Mouse (Mus musculus) heart, embryonic 11.5 days (tissue): ENCODE results near the gene Cd81. TPM values are rescaled to one million over a fixed set of nuclear protein-coding genes. Genes with fewer than 3 reads are reported as not detected.

Source experiments
- ATAC-seq: fragments of 200-750 bp; cut with Nextera tagmentation; replicated peaks from 2 replicates; pipeline ENCODE4 v1.8.0; 2017; ENCODE audit warnings: moderate library complexity; ENCODE audit not compliant: insufficient number of reproducible peaks, low FRiP score, low TSS enrichment
- H3K27ac ChIP-seq: fragments of 300-500 bp; sonication (generic); 2 replicates; pipeline ENCODE4 v1.5.1; 2014; ENCODE audit warnings: mild to moderate bottlenecking, low read depth, low read length
- H3K27me3 ChIP-seq: fragments of 300-500 bp; sonication (generic); 2 replicates; pipeline ENCODE4 v1.6.1; 2014; ENCODE audit warnings: mild to moderate bottlenecking, low read length, mixed read lengths; ENCODE audit not compliant: control insufficient read depth, insufficient read depth
- H3K36me3 ChIP-seq: fragments of 300-500 bp; sonication (generic); 2 replicates; pipeline ENCODE4 v1.6.1; 2014; ENCODE audit warnings: mild to moderate bottlenecking, low read length, moderate library complexity, mixed read lengths; ENCODE audit not compliant: control insufficient read depth, insufficient read depth
- H3K4me1 ChIP-seq: fragments of 300-500 bp; sonication (generic); 2 replicates; pipeline ENCODE4 v1.6.1; 2014; ENCODE audit warnings: low read length; ENCODE audit not compliant: control insufficient read depth, insufficient read depth
- H3K4me2 ChIP-seq: fragments of 300-500 bp; sonication (generic); 2 replicates; pipeline ENCODE4 v1.6.1; 2014; ENCODE audit warnings: mild to moderate bottlenecking, moderate library complexity
- H3K4me3 ChIP-seq: fragments of 300-500 bp; sonication (generic); 2 replicates; pipeline ENCODE4 v1.5.1; 2014; ENCODE audit warnings: low read depth, low read length
- H3K9ac ChIP-seq: fragments of 300-500 bp; sonication (generic); 2 replicates; pipeline ENCODE4 v1.6.1; 2014; ENCODE audit warnings: mild to moderate bottlenecking, low read depth, low read length, moderate library complexity
- H3K9me3 ChIP-seq: fragments of 300-500 bp; sonication (generic); replicated peaks from 2 replicates; pipeline ENCODE4 v1.6.1; 2016; ENCODE audit warnings: low read length; ENCODE audit not compliant: control insufficient read depth
- WGBS: fragments of 180-500 bp; shearing (Covaris S2); extraction: QIAGEN DNeasy Blood & Tissue Kit; methylation state at CpG from one replicate; pipeline ENCODE4 v1.1.7; 2014; ENCODE audit not compliant: insufficient replicate concordance; 5-methylcytosine and 5-hydroxymethylcytosine counted together
- polyA plus RNA-seq: library from polyadenylated mRNA; unstranded; fragments of >200 nt; fragmentation: Nextera tagmentation; extraction: Ambion mirVana; gene quantifications from 2 replicates; pipeline ENCODE4 v1.2.1, GENCODE M21; 2014

The Cd81 gene
- 632 and 701 TPM in 2 replicates for polyA plus RNA-seq

GRCm38 (mm10) chr7:143052626-143053007, at the start of gene Cd81:
Gene Cd81 (plus strand): TSS chr7:143052739.
- no peaks in the 10 kb centered on the region for H3K27me3 ChIP-seq
- no peaks in the 10 kb centered on the region for H3K9me3 ChIP-seq
- WGBS: 1% methylated on average over 30 of the region's 37 CpGs
- H3K9ac ChIP-seq: peak within 1 kb of the TSS; percentile 97
- peak within 1 kb of the TSS; percentile 96 for H3K4me2 ChIP-seq
- 0 out of 2 replicates have a peak, but pooled peaks cover 2% of the 10 kb centered on the region for H3K36me3 ChIP-seq
- peaks cover 49% of the 10 kb centered on the region for H3K4me1 ChIP-seq
- H3K27ac ChIP-seq: peak within 1 kb of the TSS; percentile 95
- H3K4me3 ChIP-seq: peak within 1 kb of the TSS; percentile 95
- ATAC-seq: peak; percentile 77

- Histone ChIP-seq H3K9ac (peak within 1 kb of the TSS; percentile 65), H3K27ac (peak within 1 kb of the TSS; percentile 95), H3K36me3 (no peaks in the 10 kb centered on the region), H3K4me3 (peak within 1 kb of the TSS; percentile 30), H3K4me2 (peak within 1 kb of the TSS; percentile 54), H3K9me3 (no peaks in the 10 kb centered on the region), H3K4me1 (peaks cover 31% of the 10 kb centered on the region), H3K27me3 (no peaks in the 10 kb centered on the region)
- 70% methylated on average over 4 of the region's 4 CpGs for WGBS
- ATAC-seq: peak; percentile 64
Observed at GRCm38 (mm10) chr7:143004727-143005343, 47.7 kb upstream of the Cd81 start, which contains the start of gene Tspan32. Gene Tspan32 (plus strand): TSS chr7:143005046.

GRCm38 (mm10) chr7:143005344-143006096, 47.0 kb upstream of the Cd81 start:
- peak overlapping the region; percentile 65 for H3K9ac ChIP-seq
- 75% methylated on average over 6 of the region's 6 CpGs for WGBS
- ATAC-seq: peak; percentile 68

GRCm38 (mm10) chr7:143006097-143006755, 46.3 kb upstream of the Cd81 start:
- H3K9ac ChIP-seq: peak overlapping the region; percentile 65
- peak overlapping the region; percentile 95 for H3K27ac ChIP-seq
- WGBS: 60% methylated on average over 2 of the region's 2 CpGs
- H3K36me3 ChIP-seq: no peaks in the 10 kb centered on the region
- H3K4me2 ChIP-seq: peak overlapping the region; percentile 54
- H3K9me3 ChIP-seq: no peaks in the 10 kb centered on the region
- peak overlapping the region; percentile 30 for H3K4me3 ChIP-seq
- H3K27me3 ChIP-seq: no peaks in the 10 kb centered on the region
- ATAC-seq: peak; percentile 80
- H3K4me1 ChIP-seq: peaks cover 32% of the 10 kb centered on the region

More at GRCm38 (mm10) chr7:143005344-143006096, 47.0 kb upstream of the Cd81 start:
- Histone ChIP-seq H3K9me3 (no peaks in the 10 kb centered on the region), H3K4me2 (peak overlapping the region; percentile 54), H3K4me1 (peaks cover 32% of the 10 kb centered on the region), H3K27ac (peak overlapping the region; percentile 95), H3K36me3 (no peaks in the 10 kb centered on the region), H3K4me3 (peak overlapping the region; percentile 30), H3K27me3 (no peaks in the 10 kb centered on the region)

- peaks cover 34% of the 10 kb centered on the region for H3K4me1 ChIP-seq
Observed at GRCm38 (mm10) chr7:143006756-143007598, 45.6 kb upstream of the Cd81 start.

GRCm38 (mm10) chr7:143007599-143008369, 44.8 kb upstream of the Cd81 start:
- Histone ChIP-seq H3K9me3 (no peaks in the 10 kb centered on the region), H3K4me3 (peak overlapping the region; percentile 30), H3K27ac (peak overlapping the region; percentile 95), H3K9ac (peak overlapping the region; percentile 65), H3K36me3 (no peaks in the 10 kb centered on the region), H3K4me2 (peak overlapping the region; percentile 53), H3K4me1 (peaks cover 39% of the 10 kb centered on the region), H3K27me3 (no peaks in the 10 kb centered on the region)
- ATAC-seq: peak; percentile 50
- WGBS: 32% methylated on average over 17 of the region's 17 CpGs

More at GRCm38 (mm10) chr7:143006756-143007598, 45.6 kb upstream of the Cd81 start:
- Histone ChIP-seq H3K9ac (peak overlapping the region; percentile 65), H3K4me2 (peak overlapping the region; percentile 53), H3K27ac (peak overlapping the region; percentile 95), H3K27me3 (no peaks in the 10 kb centered on the region), H3K4me3 (peak overlapping the region; percentile 30), H3K9me3 (no peaks in the 10 kb centered on the region), H3K36me3 (no peaks in the 10 kb centered on the region)
- no peak for ATAC-seq
- WGBS: 71% methylated on average over 8 of the region's 8 CpGs

- H3K27ac ChIP-seq: peak overlapping the region; percentile 95
- peak overlapping the region; percentile 53 for H3K4me2 ChIP-seq
- peak overlapping the region; percentile 52 for H3K9ac ChIP-seq
- no peaks in the 10 kb centered on the region for H3K36me3 ChIP-seq
- WGBS: 45% methylated on average over 8 of the region's 8 CpGs
- ATAC-seq: no peak
- 0 out of 2 replicates have a peak overlapping the region, but pooled peaks have one; percentile 11 for H3K4me3 ChIP-seq
- no peaks in the 10 kb centered on the region for H3K9me3 ChIP-seq
- no peaks in the 10 kb centered on the region for H3K27me3 ChIP-seq
- peaks cover 38% of the 10 kb centered on the region for H3K4me1 ChIP-seq
Observed at GRCm38 (mm10) chr7:143008370-143008926, 44.1 kb upstream of the Cd81 start.
